In genomic region chr10:80553575-80553974, GRCm38 (mm10) we compare ENCODE assay signal across 14 mouse cellular contexts. TPM values are rescaled to one million over a fixed set of nuclear protein-coding genes. Genes with fewer than 3 reads are reported as not detected.
DNase-seq lines count a peak whose midpoint lies in the region; ATAC-seq lines count a peak whose summit lies in the region.
"Had no signal": no experiment of that assay in that cellular context is flagged by ENCODE, and none has a peak within 500 bp of the region (broad histone marks: within the 10 kb centered on the region; RNA-seq: fewer than 3 reads in every experiment).

No protein-coding gene starts in this region.

- H3K27ac ChIP-seq in limb, embryonic 12.5 days, result no peak overlapping the region
- H3K27ac ChIP-seq in limb, embryonic 10.5 days, result no peak overlapping the region
- H3K27ac ChIP-seq in intestine, embryonic 16.5 days (ENCODE audit: low read length), result no peak overlapping the region
- H3K27ac ChIP-seq: midbrain, embryonic 15.5 days had no signal

- no peaks in the 10 kb centered on the region for H3K9me3 ChIP-seq in limb, embryonic 12.5 days
- no peaks in the 10 kb centered on the region for H3K9me3 ChIP-seq in limb, embryonic 10.5 days (replicated peaks)
- no peaks in the 10 kb centered on the region for H3K9me3 ChIP-seq in intestine, embryonic 16.5 days (ENCODE audit: control insufficient read depth, low read length)
- H3K9me3 ChIP-seq: midbrain, embryonic 15.5 days had no signal

- no peak overlapping the region for H3K4me2 ChIP-seq in limb, embryonic 12.5 days
- no peak overlapping the region for H3K4me2 ChIP-seq in intestine, embryonic 16.5 days (ENCODE audit: low read depth, low read length)
- H3K4me2 ChIP-seq: midbrain, embryonic 15.5 days had no signal

- no peaks in the 10 kb centered on the region for H3K27me3 ChIP-seq in limb, embryonic 12.5 days
- no peaks in the 10 kb centered on the region for H3K27me3 ChIP-seq in limb, embryonic 10.5 days (ENCODE audit: low read depth, poor library complexity, severe bottlenecking)
- no peaks in the 10 kb centered on the region for H3K27me3 ChIP-seq in intestine, embryonic 16.5 days (replicated peaks; ENCODE audit: control insufficient read depth, insufficient read depth, low read length)
- H3K27me3 ChIP-seq: midbrain, embryonic 15.5 days had no signal

- no peak for ATAC-seq in limb, embryonic 12.5 days (ENCODE audit: insufficient number of reproducible peaks, insufficient read depth, low FRiP score, low TSS enrichment, low read depth)
- ATAC-seq in intestine, embryonic 16.5 days, result peak; percentile 45
- ATAC-seq: midbrain, embryonic 15.5 days had no signal

- intact Hi-C loops in gastrocnemius, postnatal 14 days (cut with DNase I; ENCODE audit: low total_unique reads), result no loop called here

- peak; percentile 65 to 72 for DNase-seq in adrenal gland, adult (ENCODE audit: inconsistent age in 2 of 2, low spot score in 1 of 2)
- DNase-seq in adrenal gland, postnatal 25 days, result no peak
- DNase-seq in limb, embryonic 10.5 days (ENCODE audit: low spot score), result no peak
- peak; percentile 57 to 77 for DNase-seq in spleen, postnatal 10 days (ENCODE audit: low spot score in 2 of 2)
- DNase-seq in urinary bladder, adult 2 months (ENCODE audit: low spot score), result no peak
- no peak for DNase-seq in gastrocnemius, postnatal 14 days
- DNase-seq: kidney, adult 2 months; lung, postnatal 14 days; right cerebral cortex, postnatal 25 days had no signal

- H3K9ac ChIP-seq in limb, embryonic 12.5 days (replicated peaks), result 0 out of 2 replicates have a peak overlapping the region, but pooled peaks have one; percentile 9
- no peak overlapping the region for H3K9ac ChIP-seq in intestine, embryonic 16.5 days (ENCODE audit: low read depth, low read length)
- H3K9ac ChIP-seq: midbrain, embryonic 15.5 days had no signal

- H3K4me1 ChIP-seq in limb, embryonic 12.5 days (replicated peaks), result peaks cover 12% of the 10 kb centered on the region
- peaks cover 18% of the 10 kb centered on the region for H3K4me1 ChIP-seq in limb, embryonic 10.5 days
- H3K4me1 ChIP-seq in intestine, embryonic 16.5 days (ENCODE audit: control insufficient read depth, insufficient read depth, low read length), result peaks cover 22% of the 10 kb centered on the region

- H3K4me3 ChIP-seq in limb, embryonic 12.5 days (replicated peaks), result no peak overlapping the region
- no peak overlapping the region; the same call in 1 of the 2 replicates for H3K4me3 ChIP-seq in limb, embryonic 10.5 days
- H3K4me3 ChIP-seq in intestine, embryonic 16.5 days (ENCODE audit: low read length), result no peak overlapping the region
- H3K4me3 ChIP-seq: midbrain, embryonic 15.5 days had no signal

- WGBS in limb, embryonic 12.5 days, result 89% methylated on average over 8 of the region's 8 CpGs
- WGBS in limb, embryonic 10.5 days, result 85% methylated on average over 8 of the region's 8 CpGs
- WGBS in intestine, embryonic 16.5 days, result 78% methylated on average over 8 of the region's 8 CpGs

- H3K36me3 ChIP-seq in limb, embryonic 12.5 days, result peaks cover 23% of the 10 kb centered on the region
- H3K36me3 ChIP-seq in limb, embryonic 10.5 days, result peaks cover 57% of the 10 kb centered on the region
- peaks cover 7% of the 10 kb centered on the region; the same call in 1 of the 2 replicates for H3K36me3 ChIP-seq in intestine, embryonic 16.5 days (ENCODE audit: control insufficient read depth, insufficient read depth, low read length)

RNA-seq across cellular contexts. Expression of gene Rexo1, which starts 7.8 kb away (rescaled TPM):
- total RNA-seq in adrenal gland, postnatal 25 days (2021), result 57.4 and 63.5 TPM in 2 replicates
- 33.4 and 34.1 TPM in 2 replicates for polyA plus RNA-seq in limb, embryonic 12.5 days (2016; fragmentation: Nextera tagmentation; extraction: Ambion mirVana)
- 40.8 and 42.6 TPM in 2 replicates for polyA plus RNA-seq in limb, embryonic 10.5 days (2016; fragmentation: Nextera tagmentation; extraction: Ambion mirVana)
- 21.5 and 21.9 TPM in 2 replicates for polyA plus RNA-seq in intestine, embryonic 16.5 days (2015; fragmentation: Nextera tagmentation; extraction: Ambion mirVana)
- polyA plus RNA-seq in urinary bladder, adult 2 months (2012; rRNA removed), result 21.2 and 26.6 TPM in 2 replicates
- 10 to 100 TPM in 1 of 2 experiments, 1 to 10 TPM in 1; 9.8 to 11.1 TPM for total RNA-seq in gastrocnemius, postnatal 14 days (2021)

RNA-seq across cellular contexts. Expression of gene Atp8b3, which starts 14.7 kb away (rescaled TPM):
- 0.29 and 0.64 TPM in 2 replicates for total RNA-seq in adrenal gland, postnatal 25 days (2021)
- 0.29 and 0.50 TPM in 2 replicates for polyA plus RNA-seq in limb, embryonic 12.5 days (2016; fragmentation: Nextera tagmentation; extraction: Ambion mirVana)
- polyA plus RNA-seq in limb, embryonic 10.5 days (2016; fragmentation: Nextera tagmentation; extraction: Ambion mirVana), result 0.26 and 0.53 TPM in 2 replicates
- polyA plus RNA-seq in intestine, embryonic 16.5 days (2015; fragmentation: Nextera tagmentation; extraction: Ambion mirVana), result 0.09 and 0.17 TPM in 2 replicates
- 0.03 TPM in 1 of 2 replicates, not detected in the other for polyA plus RNA-seq in urinary bladder, adult 2 months (2012; rRNA removed)
- total RNA-seq in gastrocnemius, postnatal 14 days (2021), result not detected
- total RNA-seq: heart, postnatal 10 days had no signal
- polyA plus RNA-seq: thymus, postnatal 0 days had no signal

RNA-seq across cellular contexts. Expression of gene Klf16, which starts 23.5 kb away (rescaled TPM):
- 9.6 and 14.8 TPM in 2 replicates for total RNA-seq in adrenal gland, postnatal 25 days (2021)
- polyA plus RNA-seq in limb, embryonic 12.5 days (2016; fragmentation: Nextera tagmentation; extraction: Ambion mirVana), result 12.1 and 12.4 TPM in 2 replicates
- polyA plus RNA-seq in limb, embryonic 10.5 days (2016; fragmentation: Nextera tagmentation; extraction: Ambion mirVana), result 8.7 and 11.3 TPM in 2 replicates
- polyA plus RNA-seq in intestine, embryonic 16.5 days (2015; fragmentation: Nextera tagmentation; extraction: Ambion mirVana), result 7.0 and 7.4 TPM in 2 replicates
- 11.5 and 11.8 TPM in 2 replicates for polyA plus RNA-seq in urinary bladder, adult 2 months (2012; rRNA removed)
- 1 to 10 TPM; 2.1 to 2.7 TPM for total RNA-seq in gastrocnemius, postnatal 14 days (2021)

RNA-seq across cellular contexts. Expression of gene Abhd17a, which starts 36.6 kb away (rescaled TPM):
- total RNA-seq in adrenal gland, postnatal 25 days (2021), result 87.8 and 100 TPM in 2 replicates
- 108 and 110 TPM in 2 replicates for polyA plus RNA-seq in limb, embryonic 12.5 days (2016; fragmentation: Nextera tagmentation; extraction: Ambion mirVana)
- polyA plus RNA-seq in limb, embryonic 10.5 days (2016; fragmentation: Nextera tagmentation; extraction: Ambion mirVana), result 104 and 108 TPM in 2 replicates
- polyA plus RNA-seq in intestine, embryonic 16.5 days (2015; fragmentation: Nextera tagmentation; extraction: Ambion mirVana), result 63.1 and 79.7 TPM in 2 replicates
- 66.0 and 67.1 TPM in 2 replicates for polyA plus RNA-seq in urinary bladder, adult 2 months (2012; rRNA removed)
- total RNA-seq in gastrocnemius, postnatal 14 days (2021), result 10 to 100 TPM; 55.8 to 57.1 TPM

RNA-seq across cellular contexts. Expression of gene Scamp4, which starts 49.1 kb away (rescaled TPM):
- total RNA-seq in adrenal gland, postnatal 25 days (2021), result 64.8 and 68.6 TPM in 2 replicates
- 62.1 and 66.0 TPM in 2 replicates for polyA plus RNA-seq in limb, embryonic 12.5 days (2016; fragmentation: Nextera tagmentation; extraction: Ambion mirVana)
- 87.8 and 92.2 TPM in 2 replicates for polyA plus RNA-seq in limb, embryonic 10.5 days (2016; fragmentation: Nextera tagmentation; extraction: Ambion mirVana)
- polyA plus RNA-seq in intestine, embryonic 16.5 days (2015; fragmentation: Nextera tagmentation; extraction: Ambion mirVana), result 125 and 127 TPM in 2 replicates
- 40.3 and 46.2 TPM in 2 replicates for polyA plus RNA-seq in urinary bladder, adult 2 months (2012; rRNA removed)
- total RNA-seq in gastrocnemius, postnatal 14 days (2021), result 10 to 100 TPM; 18.3 to 22.0 TPM

Comparison
In these comparisons a context has a peak if more than half of its experiments do, and no peak if none do; other contexts are left out.
1. DNase-seq: peak in adrenal gland, adult (2 of 2) and spleen, postnatal 10 days (2 of 2); none in adrenal gland, postnatal 25 days (single experiment), limb, embryonic 10.5 days (single experiment), urinary bladder, adult 2 months (single experiment) and gastrocnemius, postnatal 14 days (single experiment).